Mouse (Mus musculus) lung, postnatal 0 days (tissue): ENCODE data around the gene Hoxa1.

Experiments used
- CTCF ChIP-seq: IDR thresholded peaks from 2 replicates; pipeline ENCODE4 v1.5.1; 2016; ENCODE audit warnings: antibody characterized with exemption, mild to moderate bottlenecking
- EP300 ChIP-seq: IDR thresholded peaks from 2 replicates; pipeline ENCODE4 v1.6.1; 2016; ENCODE audit warnings: antibody characterized with exemption, mild to moderate bottlenecking, control low read depth

DNA sequence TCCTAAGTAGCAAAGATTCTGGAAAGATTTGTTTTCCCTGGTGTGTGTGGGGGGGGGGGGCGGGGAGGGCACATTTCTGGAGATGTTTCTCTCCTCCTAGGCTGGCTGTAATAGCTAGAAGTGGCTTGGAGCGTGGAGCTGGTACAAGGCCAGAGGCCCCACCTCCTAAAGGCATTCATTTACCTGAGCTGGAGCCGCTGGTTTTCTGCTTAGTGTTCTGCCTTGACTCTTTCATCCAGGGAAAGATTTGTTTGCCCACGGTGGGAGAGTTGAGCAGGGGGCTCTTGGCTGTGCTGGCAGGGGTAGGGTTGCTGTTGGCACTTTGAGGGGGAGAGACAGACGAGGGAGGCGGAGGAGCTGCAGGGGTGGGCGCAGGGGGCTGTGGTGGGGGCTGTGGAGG is 13.8 kb upstream of the Hoxa1 start:
- TF ChIP-seq EP300 (no peak), CTCF (no peak)
